Mouse (Mus musculus) erythroblast, embryonic 14.5 days (primary cell): ENCODE data around the gene Prkch.

Experiments used
- GATA1 ChIP-seq: IDR thresholded peaks from 2 replicates; pipeline ENCODE4 v1.6.1; 2012; ENCODE audit warnings: low read length, inconsistent platforms, mixed read lengths
- TAL1 ChIP-seq: IDR thresholded peaks from 3 replicates; pipeline ENCODE4 v1.6.1; 2012; ENCODE audit warnings: low read length, inconsistent platforms, mixed read lengths

GRCm38 (mm10) chr12:73715954-73716731 is 131.5 kb downstream of the Prkch start:
- TF ChIP-seq TAL1: no peak
- no peak for TF ChIP-seq GATA1
